Mouse (Mus musculus): ENCODE measurements around the gene Bcdin3d.

GRCm38 (mm10) chr15:99423884-99424283, 50.6 kb downstream of the Bcdin3d start:
- TF ChIP-seq CTCF (IDR thresholded peaks at IDR 0.05; ENCODE audit: low read depth) (no peak), EP300 (optimal IDR thresholded peaks at IDR 0.05) (no peak)

Measured in stomach, postnatal 0 days (tissue).